In the genomic region with DNA sequence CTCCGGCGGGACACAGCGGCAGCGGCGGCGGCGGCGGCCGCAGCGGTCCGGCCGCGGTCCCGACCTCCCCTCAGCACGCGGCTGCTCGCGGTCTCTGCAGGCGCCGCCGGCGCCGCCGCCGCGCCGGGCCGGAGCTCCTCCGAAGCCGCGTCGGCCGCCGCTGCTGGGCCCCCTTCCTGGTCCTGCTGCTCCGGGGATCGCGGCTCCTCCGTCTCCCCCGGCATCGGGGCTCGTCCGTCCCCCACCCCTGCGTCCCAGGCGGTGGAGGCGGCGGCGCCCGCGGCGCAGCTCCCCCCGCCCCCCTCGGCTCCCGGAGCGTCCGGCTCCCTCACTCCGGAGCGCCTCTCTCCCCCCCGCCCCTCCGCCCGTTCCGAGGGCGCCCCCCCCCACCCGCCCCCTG, we compare ENCODE assay signal across 9 mouse cellular contexts. TPM values are rescaled to one million over a fixed set of nuclear protein-coding genes. Genes with fewer than 3 reads are reported as not detected.
DNase-seq lines count a peak whose midpoint lies in the region; ATAC-seq and TF ChIP-seq lines count a peak whose summit lies in the region.
"Had no signal": no experiment of that assay in that cellular context is flagged by ENCODE, and none has a peak within 500 bp of the region (broad histone marks: within the 10 kb centered on the region; RNA-seq: fewer than 3 reads in every experiment).

No protein-coding gene starts in this region.

- peak overlapping the region; percentile 52 for H3K4me2 ChIP-seq in hindbrain, embryonic 15.5 days
- peak overlapping the region; percentile 66; the same call in 1 of the 2 replicates for H3K4me2 ChIP-seq in midbrain, embryonic 16.5 days (ENCODE audit: low read length)

- intact Hi-C loops in left cerebral cortex, adult 2 months (cut with DNase I) = loop anchor here (2.0 to 10.0 kb wide), 5 partner anchors 278 to 880 kb away; a partner anchor contains a TSS

- H3K36me3 ChIP-seq in embryonic facial prominence, embryonic 10.5 days (replicated peaks) = no peaks in the 10 kb centered on the region
- H3K36me3 ChIP-seq in hindbrain, embryonic 15.5 days = no peaks in the 10 kb centered on the region
- no peaks in the 10 kb centered on the region for H3K36me3 ChIP-seq in midbrain, embryonic 16.5 days (ENCODE audit: control insufficient read depth, insufficient read depth, low read length)

- no peaks in the 10 kb centered on the region for H3K9me3 ChIP-seq in embryonic facial prominence, embryonic 10.5 days
- H3K9me3 ChIP-seq in hindbrain, embryonic 15.5 days = no peaks in the 10 kb centered on the region
- no peaks in the 10 kb centered on the region for H3K9me3 ChIP-seq in midbrain, embryonic 16.5 days (replicated peaks; ENCODE audit: control insufficient read depth, low read length, poor library complexity, severe bottlenecking)

- ATAC-seq in hindbrain, embryonic 15.5 days (ENCODE audit: low FRiP score, low read depth) = peak; percentile 55
- ATAC-seq in midbrain, embryonic 16.5 days = peak; percentile 34

- H3K4me3 ChIP-seq in left cerebral cortex, adult 2 months = peak overlapping the region; percentile 90
- peak overlapping the region; percentile 89 for H3K4me3 ChIP-seq in embryonic facial prominence, embryonic 10.5 days
- H3K4me3 ChIP-seq in hindbrain, embryonic 15.5 days = peak overlapping the region; percentile 98
- peak overlapping the region; percentile 95 for H3K4me3 ChIP-seq in midbrain, embryonic 16.5 days (ENCODE audit: low read depth, low read length)

- H3K9ac ChIP-seq in hindbrain, embryonic 15.5 days = peak overlapping the region; percentile 97
- H3K9ac ChIP-seq in midbrain, embryonic 16.5 days (ENCODE audit: low read depth, low read length) = peak overlapping the region; percentile 97

- no peak for DNase-seq in left cerebral cortex, adult 2 months (ENCODE audit: extremely low spot score in 1 of 2, low spot score in 2 of 2)
- DNase-seq in left cerebral cortex, adult 18-20 months (ENCODE audit: low spot score in 2 of 2) = no peak
- DNase-seq in embryonic facial prominence, embryonic 10.5 days (ENCODE audit: low spot score) = no peak
- no peak for DNase-seq in layer of hippocampus, postnatal 25 days (ENCODE audit: extremely low spot score in 1 of 2, low spot score in 1 of 2)
- no peak for DNase-seq in right cerebral cortex, postnatal 10 days (ENCODE audit: low spot score in 2 of 2)
- no peak for DNase-seq in cerebellum, postnatal 36 days

- H3K27me3 ChIP-seq in embryonic facial prominence, embryonic 10.5 days (replicated peaks; ENCODE audit: low read depth, poor library complexity, severe bottlenecking) = no peaks in the 10 kb centered on the region
- no peaks in the 10 kb centered on the region for H3K27me3 ChIP-seq in hindbrain, embryonic 15.5 days
- H3K27me3 ChIP-seq in midbrain, embryonic 16.5 days (ENCODE audit: control insufficient read depth, insufficient read depth, low read depth, low read length) = no peaks in the 10 kb centered on the region

- peak overlapping the region; percentile 98 for H3K27ac ChIP-seq in left cerebral cortex, adult 2 months
- H3K27ac ChIP-seq in embryonic facial prominence, embryonic 10.5 days (replicated peaks) = peak overlapping the region; percentile 99
- peak overlapping the region; percentile 99 for H3K27ac ChIP-seq in hindbrain, embryonic 15.5 days (replicated peaks)
- H3K27ac ChIP-seq in midbrain, embryonic 16.5 days (ENCODE audit: low read length) = peak overlapping the region; percentile 98

- H3K4me1 ChIP-seq in embryonic facial prominence, embryonic 10.5 days = peaks cover 25% of the 10 kb centered on the region
- peaks cover 28% of the 10 kb centered on the region for H3K4me1 ChIP-seq in hindbrain, embryonic 15.5 days (replicated peaks)
- H3K4me1 ChIP-seq in midbrain, embryonic 16.5 days (ENCODE audit: control insufficient read depth, insufficient read depth, low read length) = peaks cover 15% of the 10 kb centered on the region

- WGBS in embryonic facial prominence, embryonic 10.5 days = 2% methylated on average over 40 of the region's 63 CpGs
- 1% methylated on average over 52 of the region's 63 CpGs for WGBS in hindbrain, embryonic 15.5 days
- WGBS in midbrain, embryonic 16.5 days = 0% methylated on average over 25 of the region's 63 CpGs

- no peak for TF ChIP-seq CTCF in left cerebral cortex, adult 2 months (IDR thresholded peaks at IDR 0.05)

RNA-seq across cellular contexts. Expression of a gene that starts 0.8 kb away (rescaled TPM):
- 10 to 100 TPM; 89.2 to 97.0 TPM for total RNA-seq in left cerebral cortex, adult 2 months (2021)
- 10 to 100 TPM; 88.4 to 89.6 TPM for total RNA-seq in left cerebral cortex, adult 18-20 months (2021)
- polyA plus RNA-seq in embryonic facial prominence, embryonic 10.5 days (2016; fragmentation: Nextera tagmentation; extraction: Ambion mirVana) = 13.1 and 14.2 TPM in 2 replicates
- 13.6 and 14.3 TPM in 2 replicates for polyA plus RNA-seq in hindbrain, embryonic 15.5 days (2015; fragmentation: Nextera tagmentation; extraction: Ambion mirVana)
- 11.0 and 12.0 TPM in 2 replicates for polyA plus RNA-seq in midbrain, embryonic 16.5 days (2015; fragmentation: Nextera tagmentation; extraction: Ambion mirVana)
- total RNA-seq in layer of hippocampus, postnatal 25 days (2021) = 100 to 1,000 TPM in 1 of 2 experiments, 10 to 100 TPM in 1; 92.1 to 101 TPM

RNA-seq across cellular contexts. Expression of a gene that starts 0.9 kb away (rescaled TPM):
- 1 to 10 TPM; 1.4 to 1.5 TPM for total RNA-seq in left cerebral cortex, adult 2 months (2021)
- total RNA-seq in left cerebral cortex, adult 18-20 months (2021) = 1 to 10 TPM; 1.2 to 1.8 TPM
- polyA plus RNA-seq in embryonic facial prominence, embryonic 10.5 days (2016; fragmentation: Nextera tagmentation; extraction: Ambion mirVana) = 0.71 and 0.72 TPM in 2 replicates
- polyA plus RNA-seq in hindbrain, embryonic 15.5 days (2015; fragmentation: Nextera tagmentation; extraction: Ambion mirVana) = 1.1 and 1.6 TPM in 2 replicates
- polyA plus RNA-seq in midbrain, embryonic 16.5 days (2015; fragmentation: Nextera tagmentation; extraction: Ambion mirVana) = 0.63 and 0.85 TPM in 2 replicates
- 1 to 10 TPM; 1.6 to 2.2 TPM for total RNA-seq in layer of hippocampus, postnatal 25 days (2021)

RNA-seq across cellular contexts. Expression of a gene that starts 29.7 kb away (rescaled TPM):
- total RNA-seq in left cerebral cortex, adult 2 months (2021) = 1 to 10 TPM; 2.3 to 4.0 TPM
- 1 to 10 TPM; 2.9 to 3.1 TPM for total RNA-seq in left cerebral cortex, adult 18-20 months (2021)
- 1.7 and 1.8 TPM in 2 replicates for polyA plus RNA-seq in embryonic facial prominence, embryonic 10.5 days (2016; fragmentation: Nextera tagmentation; extraction: Ambion mirVana)
- 1.00 and 1.2 TPM in 2 replicates for polyA plus RNA-seq in hindbrain, embryonic 15.5 days (2015; fragmentation: Nextera tagmentation; extraction: Ambion mirVana)
- polyA plus RNA-seq in midbrain, embryonic 16.5 days (2015; fragmentation: Nextera tagmentation; extraction: Ambion mirVana) = 1.4 and 2.0 TPM in 2 replicates
- total RNA-seq in layer of hippocampus, postnatal 25 days (2021) = 1 to 10 TPM; 2.7 to 3.6 TPM

RNA-seq across cellular contexts. Expression of a gene that starts 51.4 kb away (rescaled TPM):
- total RNA-seq in left cerebral cortex, adult 2 months (2021) = not detected
- total RNA-seq in left cerebral cortex, adult 18-20 months (2021) = not detected
- not detected in 2 replicates for polyA plus RNA-seq in embryonic facial prominence, embryonic 10.5 days (2016; fragmentation: Nextera tagmentation; extraction: Ambion mirVana)
- not detected in 2 replicates for polyA plus RNA-seq in hindbrain, embryonic 15.5 days (2015; fragmentation: Nextera tagmentation; extraction: Ambion mirVana)
- polyA plus RNA-seq in midbrain, embryonic 16.5 days (2015; fragmentation: Nextera tagmentation; extraction: Ambion mirVana) = not detected in 2 replicates
- not detected for total RNA-seq in layer of hippocampus, postnatal 25 days (2021)
- polyA plus RNA-seq: large intestine, adult 2 months had no signal
